Mouse (Mus musculus) thymus, postnatal 14 days (tissue): ENCODE results near the gene Zbtb16.
A peak's percentile ranks its signal among the peaks of the same experiment; 100 is the strongest.

ENCODE experiments used
- DNase-seq: peaks from one replicate; pipeline ENCODE4 v3.0.0; 2021

The Zbtb16 gene

DNA sequence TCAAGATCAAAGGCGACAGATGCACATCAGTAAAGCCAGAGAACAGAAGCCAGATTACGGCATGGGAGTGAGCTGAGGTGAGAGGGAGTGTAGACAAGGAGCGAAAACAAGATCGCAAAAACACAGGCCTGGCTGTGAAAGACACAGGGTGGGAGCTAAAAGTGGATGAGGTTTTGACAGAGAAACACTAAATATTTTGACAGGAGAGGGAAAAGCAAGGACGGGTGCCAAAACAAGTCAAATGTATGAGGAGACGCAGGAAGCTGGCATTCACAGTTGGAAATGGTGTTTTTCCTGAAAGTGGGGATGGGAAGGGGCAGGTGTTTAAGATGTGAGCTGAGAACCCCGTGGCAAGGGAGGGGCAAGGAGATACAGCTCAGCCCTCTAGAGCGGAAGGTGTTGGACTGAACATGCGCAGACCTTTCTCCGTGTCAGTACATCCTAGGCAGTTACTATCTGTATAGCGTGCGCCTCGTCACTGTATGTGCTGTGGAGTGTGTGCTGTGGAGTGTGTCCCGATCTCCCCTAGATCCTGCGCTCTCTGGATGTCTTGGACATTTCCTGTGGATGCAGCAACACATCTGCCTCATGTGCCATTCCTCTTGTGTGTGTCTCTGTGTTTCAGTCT, 197.7 kb downstream of the Zbtb16 start:
- no peak for DNase-seq

DNA sequence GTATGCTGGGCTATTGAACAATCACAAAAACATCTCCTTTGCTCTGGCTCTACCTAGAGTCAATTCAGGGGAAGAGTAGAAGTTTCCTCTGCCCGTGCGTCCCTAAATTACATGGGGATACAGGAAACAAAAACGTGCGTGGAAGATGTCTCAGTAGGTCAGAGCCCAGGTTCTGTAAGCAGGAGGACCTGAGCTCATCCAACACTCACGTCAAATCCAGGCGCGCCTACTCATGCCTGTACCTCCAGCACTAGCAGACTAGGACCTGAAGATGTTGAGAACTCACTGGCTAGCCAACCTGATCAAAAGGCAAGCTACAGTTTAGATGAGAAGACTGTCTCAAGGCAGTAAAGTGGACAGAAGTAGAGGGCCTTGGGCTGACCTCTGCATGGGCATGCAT, 198.9 kb downstream of the Zbtb16 start:
- DNase-seq: no peak

DNA sequence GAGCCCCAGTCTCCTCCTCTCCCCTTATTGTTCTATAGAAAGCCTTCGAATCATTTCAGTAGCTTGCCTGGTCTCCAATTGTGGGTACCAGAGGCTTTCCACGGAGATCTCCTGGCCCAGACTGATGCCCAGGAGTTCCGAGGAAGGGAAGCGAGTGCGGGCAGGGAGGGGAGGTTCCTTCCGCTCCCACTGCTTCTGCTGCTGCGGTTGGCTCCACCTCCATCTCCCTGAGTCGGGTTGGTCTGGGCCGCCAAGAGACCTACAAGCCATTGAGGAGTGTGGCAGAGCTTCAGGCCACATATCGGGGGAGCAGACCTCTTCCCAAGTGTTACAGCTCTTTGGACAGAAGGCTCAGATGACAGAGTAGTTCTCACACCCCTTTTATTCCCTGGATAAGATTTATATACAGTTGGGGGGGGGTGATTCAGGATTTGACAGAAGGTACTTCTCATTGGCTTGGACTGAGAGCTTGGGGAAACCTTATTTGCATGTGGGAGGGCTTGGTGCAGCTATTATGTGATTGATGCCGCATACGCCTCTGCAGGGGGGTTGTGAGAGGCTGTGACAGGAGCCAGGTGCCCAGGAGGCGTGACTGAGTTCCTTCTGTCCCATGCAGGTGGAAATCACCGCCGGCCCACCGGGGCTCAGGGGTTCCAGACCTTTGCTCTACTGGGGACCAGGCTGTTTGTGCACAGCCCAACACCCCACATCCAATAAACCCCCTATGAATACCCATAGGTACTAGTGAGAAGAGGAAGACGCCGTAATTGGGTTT, 200.3 kb downstream of the Zbtb16 start:
- DNase-seq: no peak

DNA sequence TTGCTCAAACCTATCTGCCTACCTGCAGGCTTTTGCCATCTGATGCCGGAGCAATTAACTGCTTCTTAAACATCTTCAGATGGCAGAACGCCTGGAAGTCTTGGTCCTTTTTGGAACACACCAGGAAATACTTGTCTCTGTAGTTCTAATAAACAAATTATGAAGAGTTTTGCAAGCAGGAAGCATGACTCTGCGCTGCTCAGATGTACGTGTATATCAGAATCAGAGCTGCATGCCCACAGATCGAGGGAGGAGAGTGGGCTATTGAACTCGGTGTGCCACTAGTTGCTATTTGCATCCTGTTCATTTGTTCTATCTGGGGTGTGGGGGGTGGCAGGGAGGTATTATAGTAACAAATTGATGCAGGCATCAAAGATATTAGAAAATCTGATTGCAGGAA, 202.9 kb downstream of the Zbtb16 start:
- DNase-seq: no peak

DNA sequence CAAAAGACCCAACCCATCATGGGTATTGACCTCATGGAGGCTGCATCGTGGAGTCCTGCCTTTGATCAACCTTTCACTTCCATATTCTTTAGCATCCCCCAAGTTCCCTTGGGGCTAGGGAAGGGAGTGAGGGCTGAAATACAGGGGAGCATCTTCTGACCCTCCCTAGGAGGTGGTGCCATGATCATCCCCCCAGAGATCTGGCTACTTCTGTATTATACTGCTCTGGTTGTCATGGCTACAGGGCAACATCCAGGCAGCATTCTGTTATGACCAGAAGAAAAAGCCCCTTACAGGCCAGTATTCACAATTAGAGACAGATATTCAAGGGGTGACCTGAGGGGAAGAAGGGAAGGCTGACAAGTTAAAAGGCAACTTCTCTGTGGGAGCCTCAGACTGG, 216.8 kb downstream of the Zbtb16 start:
- DNase-seq: no peak

- DNase-seq: peak; percentile 52
Measured at GRCm38 (mm10) chr9:48618589-48618988, 217.4 kb downstream of the Zbtb16 start.

DNA sequence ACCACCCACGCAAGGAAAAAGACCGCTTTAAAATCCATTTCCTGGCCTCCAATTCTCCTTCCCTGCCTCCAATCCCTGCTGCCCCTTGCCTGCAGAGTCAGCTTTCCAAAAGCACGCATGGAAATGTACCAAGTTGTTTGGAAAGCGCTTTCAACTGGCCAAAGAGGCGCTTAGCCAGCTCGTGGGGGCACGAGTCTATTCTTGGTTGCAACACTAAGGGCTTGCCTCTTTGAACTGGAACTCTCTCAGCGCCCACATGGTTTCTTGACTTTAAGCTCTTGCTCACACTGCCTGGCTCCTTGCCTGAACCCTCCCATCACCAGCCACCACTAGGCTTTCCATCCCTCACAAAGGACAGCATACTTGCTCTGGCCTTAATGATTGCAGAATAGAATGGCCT, 217.9 kb downstream of the Zbtb16 start:
- no peak for DNase-seq

- DNase-seq: no peak
Measured at GRCm38 (mm10) chr9:48617511-48618010, 218.5 kb downstream of the Zbtb16 start.

DNA sequence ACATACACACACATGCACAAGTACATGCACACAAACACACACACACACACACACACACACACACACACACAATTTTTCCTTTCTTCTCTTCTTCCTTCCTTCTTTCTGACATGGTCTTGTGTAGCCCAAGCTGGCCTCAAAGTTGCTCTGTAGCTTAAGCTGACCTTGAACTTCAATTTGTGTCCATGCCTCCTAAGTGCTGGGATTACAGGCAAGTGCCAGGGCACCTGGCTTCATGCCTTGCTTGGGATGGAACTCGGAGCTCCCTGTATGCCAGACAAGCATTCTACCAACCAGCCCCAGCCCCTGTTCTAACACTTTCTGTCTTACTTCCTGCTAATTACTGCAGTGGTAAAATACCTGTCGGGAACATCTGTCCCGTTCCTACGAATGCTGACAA, 222.8 kb downstream of the Zbtb16 start:
- DNase-seq: no peak

DNA sequence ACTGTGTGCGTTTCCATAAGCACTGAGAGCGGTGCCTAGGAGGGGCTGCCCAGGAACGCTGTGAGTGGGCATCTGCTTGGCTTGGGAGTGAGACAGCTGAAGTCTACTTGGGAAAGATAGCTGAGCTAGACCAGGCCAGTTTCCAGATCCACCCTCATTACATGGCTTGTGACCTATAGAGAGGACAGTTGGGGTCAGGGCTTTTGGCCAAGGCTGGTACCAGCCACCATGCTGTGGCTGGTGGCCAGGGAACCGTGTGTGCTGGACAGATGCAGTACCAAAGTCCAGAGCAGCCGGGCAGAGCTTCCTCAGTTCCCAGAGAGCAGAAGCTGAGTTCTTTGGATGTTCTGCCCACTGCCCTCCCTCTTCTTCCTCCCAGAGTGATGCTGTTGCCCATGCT, 223.5 kb downstream of the Zbtb16 start:
- DNase-seq: no peak

DNA sequence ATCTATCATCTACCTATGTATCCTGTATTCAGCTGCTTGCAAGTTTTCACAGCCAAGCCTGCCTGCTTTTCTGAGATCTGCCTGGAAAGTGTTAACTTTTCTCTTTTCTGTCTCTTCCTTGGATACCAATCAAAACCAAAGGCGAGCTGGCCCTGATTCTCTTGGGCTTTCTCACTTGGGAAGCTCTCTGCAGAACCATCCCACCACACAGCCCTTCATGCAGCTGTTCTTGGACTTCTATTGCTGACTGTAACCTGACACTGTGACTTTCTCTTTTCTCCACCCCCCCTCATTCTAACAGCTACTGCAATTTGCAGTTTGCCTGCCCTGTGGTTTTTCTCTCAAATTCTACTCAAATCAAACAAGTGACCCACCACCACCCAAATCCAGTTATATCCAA, 225.0 kb downstream of the Zbtb16 start:
- DNase-seq: no peak

GRCm38 (mm10) chr9:48609734-48610133, 226.3 kb downstream of the Zbtb16 start:
- DNase-seq: no peak

DNA sequence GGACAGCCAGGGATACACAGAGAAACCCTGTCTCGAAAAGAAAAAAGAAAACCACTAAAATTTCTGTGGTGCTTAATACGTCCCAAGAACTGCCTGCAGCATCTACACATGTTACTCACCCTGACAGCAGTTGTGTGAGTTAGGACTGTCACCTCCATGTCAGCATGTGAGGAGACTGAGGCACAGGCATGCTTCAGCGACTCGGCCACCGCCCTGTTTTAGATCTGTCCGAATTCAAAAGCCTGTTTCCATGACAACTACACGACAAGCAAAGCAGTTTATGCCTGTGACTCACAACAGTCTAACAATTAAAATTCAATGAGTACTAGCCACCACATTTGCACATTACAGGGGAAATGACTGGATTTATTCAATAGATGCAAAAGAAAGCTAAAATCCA, 228.6 kb downstream of the Zbtb16 start:
- DNase-seq: no peak

GRCm38 (mm10) chr9:48606171-48606570, 229.9 kb downstream of the Zbtb16 start:
- DNase-seq: no peak

- DNase-seq: no peak
Measured at GRCm38 (mm10) chr9:48605697-48606096, 230.3 kb downstream of the Zbtb16 start.

- DNase-seq: no peak
Measured at GRCm38 (mm10) chr9:48604939-48605598, 231.0 kb downstream of the Zbtb16 start, which contains the start of gene Nnmt. TSS of gene Nnmt (minus strand) at chr9:48605153.
